Mouse (Mus musculus) midbrain, embryonic 11.5 days (tissue): ENCODE results near the gene Wdr63. TPM values are rescaled to one million over a fixed set of nuclear protein-coding genes. Genes with fewer than 3 reads are reported as not detected.

ENCODE experiments used
- ATAC-seq: fragments of 200-750 bp; cut with Nextera tagmentation; 2 replicates; pipeline ENCODE4 v1.8.0; 2017; ENCODE audit warnings: moderate TSS enrichment, moderate library complexity; ENCODE audit not compliant: low FRiP score
- DNase-seq: peaks from one replicate; pipeline ENCODE4 v3.0.0; 2015; ENCODE audit warnings: low spot score; ENCODE audit errors: missing footprints
- H3K27ac ChIP-seq: fragments of 300-500 bp; sonication (generic); 2 replicates; pipeline ENCODE4 v1.5.1; 2014; ENCODE audit warnings: low read depth, low read length
- H3K27me3 ChIP-seq: fragments of 300-500 bp; sonication (generic); 2 replicates; pipeline ENCODE4 v1.6.1; 2014; ENCODE audit warnings: mild to moderate bottlenecking, low read length, moderate library complexity, mixed read lengths; ENCODE audit not compliant: control insufficient read depth, insufficient read depth
- H3K36me3 ChIP-seq: fragments of 300-500 bp; sonication (generic); 2 replicates; pipeline ENCODE4 v1.6.1; 2014; ENCODE audit warnings: mild to moderate bottlenecking, low read length, moderate library complexity, mixed read lengths; ENCODE audit not compliant: control insufficient read depth, insufficient read depth
- H3K4me1 ChIP-seq: fragments of 300-500 bp; sonication (generic); 2 replicates; pipeline ENCODE4 v1.6.1; 2014; ENCODE audit warnings: low read length; ENCODE audit not compliant: control insufficient read depth, insufficient read depth
- H3K4me2 ChIP-seq: fragments of 300-500 bp; sonication (generic); 2 replicates; pipeline ENCODE4 v1.6.1; 2014; ENCODE audit warnings: mild to moderate bottlenecking, moderate library complexity
- H3K4me3 ChIP-seq: fragments of 300-500 bp; sonication (generic); 2 replicates; pipeline ENCODE4 v1.5.1; 2014; ENCODE audit warnings: low read depth, low read length
- H3K9ac ChIP-seq: fragments of 300-500 bp; sonication (generic); 2 replicates; pipeline ENCODE4 v1.6.1; 2014; ENCODE audit warnings: low read length
- H3K9me3 ChIP-seq: fragments of 300-500 bp; sonication (generic); 2 replicates; pipeline ENCODE4 v1.6.1; 2016; ENCODE audit warnings: low read length; ENCODE audit not compliant: control insufficient read depth
- whole genome bisulfite sequencing: fragments of 180-500 bp; shearing (Covaris S2); extraction: QIAGEN DNeasy Blood & Tissue Kit; methylation state at CpG from one replicate; pipeline ENCODE4 v1.1.7; 2014; 5-methylcytosine and 5-hydroxymethylcytosine counted together
- polyA plus RNA-seq: library from polyadenylated mRNA; unstranded; fragments of >200 nt; fragmentation: Nextera tagmentation; extraction: Ambion mirVana; gene quantifications from 2 replicates; pipeline ENCODE4 v1.2.1, GENCODE M21; 2014

Wdr63 gene
- polyA plus RNA-seq, 1 experiment from 2014 or later, result not detected

GRCm38 (mm10) chr3:146017521-146017920, 90.4 kb downstream of the Wdr63 start:
- H3K9me3 ChIP-seq, result no peaks in the 10 kb centered on the region
- H3K9ac ChIP-seq, result no peak overlapping the region
- WGBS, result 50% methylated on average over 9 of the region's 9 CpGs
- no peaks in the 10 kb centered on the region for H3K27me3 ChIP-seq
- peaks cover 2% of the 10 kb centered on the region; the same call in 1 of the 2 replicates for H3K36me3 ChIP-seq
- H3K4me3 ChIP-seq, result no peak overlapping the region
- ATAC-seq, result no peak
- no peak for DNase-seq
- no peak overlapping the region for H3K27ac ChIP-seq
- no peak overlapping the region for H3K4me2 ChIP-seq
- no peaks in the 10 kb centered on the region for H3K4me1 ChIP-seq

- H3K4me3 ChIP-seq, result no peak overlapping the region
- no peak overlapping the region for H3K4me2 ChIP-seq
- no peak for DNase-seq
- WGBS, result 92% methylated on average over 13 of the region's 13 CpGs
- no peaks in the 10 kb centered on the region for H3K27me3 ChIP-seq
- no peaks in the 10 kb centered on the region for H3K9me3 ChIP-seq
- no peak overlapping the region for H3K27ac ChIP-seq
- no peaks in the 10 kb centered on the region for H3K4me1 ChIP-seq
- H3K36me3 ChIP-seq, result peaks cover 2% of the 10 kb centered on the region; the same call in 1 of the 2 replicates
- no peak for ATAC-seq
- H3K9ac ChIP-seq, result no peak overlapping the region
Observed at GRCm38 (mm10) chr3:146016979-146017378, 91.0 kb downstream of the Wdr63 start.

GRCm38 (mm10) chr3:146014321-146014720, 93.6 kb downstream of the Wdr63 start:
- Histone ChIP-seq H3K27ac (no peak overlapping the region), H3K36me3 (peaks cover 2% of the 10 kb centered on the region; the same call in 1 of the 2 replicates), H3K27me3 (no peaks in the 10 kb centered on the region), H3K9ac (no peak overlapping the region), H3K9me3 (no peaks in the 10 kb centered on the region), H3K4me3 (no peak overlapping the region), H3K4me1 (no peaks in the 10 kb centered on the region), H3K4me2 (no peak overlapping the region)
- DNase-seq, result no peak
- 96% methylated on average over 12 of the region's 12 CpGs for WGBS
- ATAC-seq, result no peak

- Histone ChIP-seq H3K9me3 (no peaks in the 10 kb centered on the region), H3K4me1 (no peaks in the 10 kb centered on the region), H3K27me3 (no peaks in the 10 kb centered on the region), H3K27ac (no peak overlapping the region), H3K36me3 (peaks cover 2% of the 10 kb centered on the region; the same call in 1 of the 2 replicates), H3K9ac (no peak overlapping the region), H3K4me2 (no peak overlapping the region), H3K4me3 (no peak overlapping the region)
- ATAC-seq (no peak), DNase-seq (no peak)
- 91% methylated on average over 7 of the region's 7 CpGs for whole genome bisulfite sequencing
Observed at GRCm38 (mm10) chr3:146013490-146013889, 94.4 kb downstream of the Wdr63 start.

GRCm38 (mm10) chr3:146011544-146012218, 96.2 kb downstream of the Wdr63 start:
- WGBS, result 68% methylated on average over 8 of the region's 8 CpGs
- H3K4me2 ChIP-seq, result no peak overlapping the region
- no peak for DNase-seq

GRCm38 (mm10) chr3:146010751-146011150, 97.2 kb downstream of the Wdr63 start:
- Histone ChIP-seq H3K36me3 (peaks cover 2% of the 10 kb centered on the region; the same call in 1 of the 2 replicates), H3K4me1 (no peaks in the 10 kb centered on the region)
- 88% methylated on average over 4 of the region's 4 CpGs for WGBS

More at GRCm38 (mm10) chr3:146011544-146012218, 96.2 kb downstream of the Wdr63 start:
- Histone ChIP-seq H3K4me1 (no peaks in the 10 kb centered on the region), H3K9me3 (no peaks in the 10 kb centered on the region), H3K36me3 (peaks cover 2% of the 10 kb centered on the region; the same call in 1 of the 2 replicates), H3K27me3 (no peaks in the 10 kb centered on the region), H3K4me3 (no peak overlapping the region), H3K9ac (no peak overlapping the region), H3K27ac (no peak overlapping the region)
- ATAC-seq, result no peak

GRCm38 (mm10) chr3:146009859-146010645, 97.9 kb downstream of the Wdr63 start:
- H3K27me3 ChIP-seq, result no peaks in the 10 kb centered on the region
- no peak overlapping the region for H3K4me3 ChIP-seq
- no peak overlapping the region for H3K9ac ChIP-seq
- 84% methylated on average over 19 of the region's 20 CpGs for WGBS
- ATAC-seq, result no peak
- peaks cover 2% of the 10 kb centered on the region; the same call in 1 of the 2 replicates for H3K36me3 ChIP-seq
- no peaks in the 10 kb centered on the region for H3K4me1 ChIP-seq
- no peaks in the 10 kb centered on the region for H3K9me3 ChIP-seq
- H3K4me2 ChIP-seq, result no peak overlapping the region
- no peak overlapping the region for H3K27ac ChIP-seq
- no peak for DNase-seq

More at GRCm38 (mm10) chr3:146010751-146011150, 97.2 kb downstream of the Wdr63 start:
- Histone ChIP-seq H3K27me3 (no peaks in the 10 kb centered on the region), H3K4me2 (no peak overlapping the region), H3K9ac (no peak overlapping the region), H3K4me3 (no peak overlapping the region), H3K27ac (no peak overlapping the region), H3K9me3 (no peaks in the 10 kb centered on the region)
- DNase-seq, result no peak
- no peak for ATAC-seq

- no peak overlapping the region for H3K27ac ChIP-seq
- no peak overlapping the region for H3K4me3 ChIP-seq
- ATAC-seq (no peak), DNase-seq (no peak)
- H3K4me1 ChIP-seq, result no peaks in the 10 kb centered on the region
- 83% methylated on average over 6 of the region's 6 CpGs for WGBS
- no peaks in the 10 kb centered on the region for H3K36me3 ChIP-seq
- H3K27me3 ChIP-seq, result no peaks in the 10 kb centered on the region
- H3K9ac ChIP-seq, result no peak overlapping the region
- no peaks in the 10 kb centered on the region for H3K9me3 ChIP-seq
- no peak overlapping the region for H3K4me2 ChIP-seq
Observed at GRCm38 (mm10) chr3:146007872-146008271, 100.1 kb downstream of the Wdr63 start.
